In genomic region chrX:160385502-160385772, GRCm38 (mm10) we compare ENCODE assay signal across 22 mouse cellular contexts. TPM values are rescaled to one million over a fixed set of nuclear protein-coding genes. Genes with fewer than 3 reads are reported as not detected.
A peak's percentile ranks its signal among the peaks of the same experiment; 100 is the strongest.
DNase-seq lines count a peak whose midpoint lies in the region; ATAC-seq and TF ChIP-seq lines count a peak whose summit lies in the region.
"Had no signal": no experiment of that assay in that cellular context is flagged by ENCODE, and none has a peak within 500 bp of the region (broad histone marks: within the 10 kb centered on the region; RNA-seq: fewer than 3 reads in every experiment).

No protein-coding gene starts in this region.

- no peak overlapping the region for H3ac ChIP-seq in C2C12 (ENCODE audit: control insufficient read depth, insufficient read length, low read depth)

- no peak for TF ChIP-seq EP300 in stomach, postnatal 0 days (optimal IDR thresholded peaks at IDR 0.05)

- no peak overlapping the region for H3K4me3 ChIP-seq in C2C12 (ENCODE audit: insufficient read depth, poor library complexity, severe bottlenecking)
- H3K4me3 ChIP-seq in stomach, postnatal 0 days (ENCODE audit: low read depth, low read length), result no peak overlapping the region
- H3K4me3 ChIP-seq: embryonic facial prominence, embryonic 13.5 days; embryonic facial prominence, embryonic 15.5 days; erythroblast, embryonic 14.5 days; forebrain, embryonic 13.5 days; forebrain, embryonic 15.5 days had no signal

- peak; percentile 1 for DNase-seq in fat pad, adult 2 months (ENCODE audit: extremely low read depth, low read depth, low spot score)
- no peak for DNase-seq in stomach, postnatal 0 days (ENCODE audit: low spot score)
- no peak for DNase-seq in cerebellum, postnatal 10 days
- DNase-seq in cerebellum, adult 9-11 months, result no peak
- DNase-seq: cerebellum, adult 11 months; cerebellum, adult 18-20 months; cerebellum, adult 8-10 months; cerebellum, postnatal 14 days; cerebellum, postnatal 36 days; embryo, embryonic 11 days; forebrain, postnatal 0 days had no signal

- H3K79me2 ChIP-seq in C2C12 (ENCODE audit: control insufficient read depth, insufficient read depth), result no peaks in the 10 kb centered on the region

- H3K9me3 ChIP-seq in stomach, postnatal 0 days (ENCODE audit: control insufficient read depth, low read length), result no peaks in the 10 kb centered on the region
- H3K9me3 ChIP-seq: embryonic facial prominence, embryonic 13.5 days; embryonic facial prominence, embryonic 15.5 days; forebrain, embryonic 13.5 days; forebrain, embryonic 15.5 days; G1E had no signal

- H3K4me2 ChIP-seq in stomach, postnatal 0 days (replicated peaks; ENCODE audit: low read depth), result no peak overlapping the region
- H3K4me2 ChIP-seq: embryonic facial prominence, embryonic 13.5 days; embryonic facial prominence, embryonic 15.5 days; forebrain, embryonic 13.5 days; forebrain, embryonic 15.5 days had no signal

- no peaks in the 10 kb centered on the region for H3K27me3 ChIP-seq in C2C12 (ENCODE audit: control insufficient read depth, insufficient read depth, insufficient read length)
- H3K27me3 ChIP-seq in stomach, postnatal 0 days (ENCODE audit: control insufficient read depth, insufficient read depth, low read length), result no peaks in the 10 kb centered on the region
- H3K27me3 ChIP-seq: CH12.LX; forebrain, embryonic 15.5 days; Patski had no signal

- ATAC-seq in stomach, postnatal 0 days (ENCODE audit: low FRiP score, low TSS enrichment), result peak; percentile 58
- ATAC-seq: activated CD4-positive, CD25-positive, alpha-beta regulatory T cell, adult 4 months; CD4-positive, CD25-positive, alpha-beta regulatory T cell, adult 4 months; forebrain, embryonic 13.5 days; forebrain, embryonic 15.5 days; forebrain, postnatal 0 days; Patski had no signal

- H3K4me1 ChIP-seq in stomach, postnatal 0 days (replicated peaks; ENCODE audit: control insufficient read depth, insufficient read depth), result no peaks in the 10 kb centered on the region
- H3K4me1 ChIP-seq: embryonic facial prominence, embryonic 13.5 days; embryonic facial prominence, embryonic 15.5 days; forebrain, embryonic 13.5 days; forebrain, embryonic 15.5 days had no signal

- H3K79me3 ChIP-seq in C2C12 (ENCODE audit: low read depth), result no peaks in the 10 kb centered on the region

- WGBS in stomach, postnatal 0 days, result 58% methylated on average over 1 of the region's 1 CpGs

- TF ChIP-seq CTCF in C2C12 (IDR thresholded peaks at IDR 0.05; ENCODE audit: control insufficient read depth, insufficient read depth, insufficient read length), result no peak
- no peak for TF ChIP-seq CTCF in stomach, postnatal 0 days (IDR thresholded peaks at IDR 0.05; ENCODE audit: low read depth)

- no peaks in the 10 kb centered on the region for H3K36me3 ChIP-seq in C2C12 (ENCODE audit: control insufficient read depth, insufficient read depth)
- H3K36me3 ChIP-seq in stomach, postnatal 0 days (ENCODE audit: control insufficient read depth, insufficient read depth, low read length), result no peaks in the 10 kb centered on the region
- H3K36me3 ChIP-seq: embryonic facial prominence, embryonic 13.5 days; embryonic facial prominence, embryonic 15.5 days; forebrain, embryonic 15.5 days; G1E had no signal

- no peak overlapping the region for H3K9ac ChIP-seq in stomach, postnatal 0 days (ENCODE audit: low read length)
- H3K9ac ChIP-seq: embryonic facial prominence, embryonic 13.5 days; embryonic facial prominence, embryonic 15.5 days; forebrain, embryonic 13.5 days; forebrain, embryonic 15.5 days; forebrain, postnatal 0 days had no signal

- H3K27ac ChIP-seq in stomach, postnatal 0 days (replicated peaks), result no peak overlapping the region
- H3K27ac ChIP-seq: embryonic facial prominence, embryonic 13.5 days; embryonic facial prominence, embryonic 15.5 days; forebrain, embryonic 13.5 days; forebrain, embryonic 15.5 days had no signal

TF ChIP-seq in C2C12, 6 proteins besides CTCF, POLR2A, EP300 and RAD21:
- TF ChIP-seq MYOG (IDR thresholded peaks at IDR 0.05; ENCODE audit: control insufficient read depth, extremely low read depth, insufficient read length) (no peak), CEBPB (IDR thresholded peaks at IDR 0.05; ENCODE audit: low read depth) (peak; percentile 79), USF1 (IDR thresholded peaks at IDR 0.05; ENCODE audit: low read depth) (no peak), FOSL1 (IDR thresholded peaks at IDR 0.05; ENCODE audit: insufficient read depth, low read length, poor library complexity, severe bottlenecking) (no peak)

RNA-seq across cellular contexts. Expression of gene Adgrg2, which starts 5.1 kb away (rescaled TPM):
- polyA plus RNA-seq in C2C12 (2012; fragmentation: generic; extraction: Trizol), result 0.77 TPM
- polyA plus RNA-seq in stomach, postnatal 0 days (2015; fragmentation: Nextera tagmentation; extraction: Ambion mirVana), result 6.8 and 7.1 TPM in 2 replicates
- polyA plus RNA-seq: activated CD4-positive, CD25-positive, alpha-beta regulatory T cell, adult 4 months; CD4-positive, CD25-positive, alpha-beta regulatory T cell, adult 4 months; erythroblast, embryonic 14.5 days; G1E had no signal
